Mouse (Mus musculus) ES-Bruce4 (cell line): ENCODE results near the gene Tmem88.

Experiments
- CTCF ChIP-seq: IDR thresholded peaks from one replicate; pipeline ENCODE4 v1.8.1; 2011; ENCODE audit warnings: low read depth, low read length
- EP300 ChIP-seq: IDR thresholded peaks from 2 replicates; pipeline ENCODE4 v1.6.1; 2011; ENCODE audit warnings: low read depth, low read length; ENCODE audit not compliant: insufficient read depth
- POLR2A ChIP-seq: IDR thresholded peaks from one replicate; pipeline ENCODE4 v1.8.1; 2011; ENCODE audit warnings: low read length; ENCODE audit not compliant: insufficient read depth

DNA sequence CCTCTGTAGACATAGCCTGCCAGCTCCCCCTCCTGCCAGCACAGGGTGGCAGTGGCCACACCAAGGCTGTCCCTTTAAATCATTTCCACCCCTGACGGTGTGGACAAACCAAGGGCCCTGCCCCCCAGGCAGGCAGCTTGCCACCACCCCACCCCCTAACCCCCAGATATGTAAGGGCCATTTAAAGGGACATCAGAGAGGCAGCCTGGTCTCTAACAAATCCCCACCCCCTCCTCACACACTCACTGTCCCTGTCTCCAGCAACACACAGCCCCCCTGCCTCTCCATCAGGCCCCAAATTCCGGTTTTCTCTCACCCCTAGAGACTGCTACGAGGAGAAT is 17.3 kb upstream of the Tmem88 start:
- TF ChIP-seq CTCF (no peak), POLR2A (no peak), EP300 (no peak)
